Mouse (Mus musculus): Measurements from ENCODE around the gene Snx5.

DNA sequence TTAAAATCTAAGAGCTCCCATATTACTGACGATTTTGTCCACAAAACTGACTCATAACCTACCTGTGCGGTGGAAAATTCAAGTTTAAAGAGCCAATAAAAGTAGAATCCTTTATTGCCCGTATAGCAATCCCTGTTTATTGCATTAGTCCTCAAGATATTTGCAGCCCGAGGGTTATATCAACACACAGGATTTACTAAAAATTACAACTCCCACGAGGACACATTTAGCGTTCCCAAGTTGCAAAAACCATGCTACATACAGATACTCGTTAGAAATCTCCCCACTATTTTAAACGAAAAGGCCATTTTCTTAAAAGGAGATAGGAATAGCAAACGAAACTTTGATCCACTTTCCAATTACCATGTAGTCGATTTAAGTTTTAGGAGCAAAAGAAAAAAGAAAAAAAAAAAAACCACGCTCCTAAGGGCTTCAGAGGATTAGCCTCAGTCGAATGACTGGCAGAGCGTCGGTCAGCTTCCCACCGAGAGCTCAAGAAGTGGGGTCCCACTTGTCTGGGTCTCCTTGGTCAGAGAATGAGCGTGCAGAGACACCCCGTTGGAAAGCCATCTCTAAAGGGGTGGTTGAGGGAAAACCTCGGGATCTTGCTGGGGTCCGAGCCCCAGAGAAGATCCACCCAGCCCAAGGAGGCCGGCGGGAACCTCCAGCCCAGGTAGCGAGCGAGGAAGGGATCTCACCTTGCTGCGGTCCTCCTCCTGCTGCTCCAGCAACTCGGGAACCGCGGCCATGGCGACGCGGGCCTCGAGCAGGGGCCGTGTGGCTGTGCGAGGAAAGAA lies 829 bp downstream of the Snx5 start:
- TF ChIP-seq CTCF (IDR thresholded peaks at IDR 0.05) (no peak), EP300 (IDR thresholded peaks at IDR 0.05) (no peak)

Measured in lung, postnatal 0 days (tissue).